In genomic region chr5:144112574-144113438, GRCm38 (mm10) we compare ENCODE assay signal across 12 mouse cellular contexts. TPM values are rescaled to one million over a fixed set of nuclear protein-coding genes. Genes with fewer than 3 reads are reported as not detected.
DNase-seq lines count a peak whose midpoint lies in the region; ATAC-seq and TF ChIP-seq lines count a peak whose summit lies in the region.
"Had no signal": no experiment of that assay in that cellular context is flagged by ENCODE, and none has a peak within 500 bp of the region (broad histone marks: within the 10 kb centered on the region; RNA-seq: fewer than 3 reads in every experiment).

No protein-coding gene starts in this region.

- H3K27ac ChIP-seq in forebrain, embryonic 12.5 days, result peak overlapping the region; percentile 53
- no peak overlapping the region for H3K27ac ChIP-seq in forebrain, postnatal 0 days (ENCODE audit: low read depth, low read length)
- no peak overlapping the region for H3K27ac ChIP-seq in limb, embryonic 14.5 days (replicated peaks; ENCODE audit: low read depth, low read length)
- no peak overlapping the region for H3K27ac ChIP-seq in limb, embryonic 10.5 days
- peak overlapping the region; percentile 19; the same call in 1 of the 2 replicates for H3K27ac ChIP-seq in stomach, embryonic 15.5 days
- H3K27ac ChIP-seq: liver, embryonic 15.5 days had no signal

- DNase-seq in forebrain, postnatal 0 days, result no peak
- DNase-seq in limb, embryonic 14.5 days (ENCODE audit: low spot score), result peak; percentile 12
- DNase-seq in limb, embryonic 10.5 days (ENCODE audit: low spot score), result no peak
- peak; percentile 36 for DNase-seq in cerebellum, adult 8-10 months
- DNase-seq in spleen, adult 12 weeks (ENCODE audit: low spot score), result no peak
- DNase-seq in MN1 (ENCODE audit: low spot score), result no peak
- DNase-seq: gastrocnemius, postnatal 14 days; thymus, postnatal 4 days had no signal

- WGBS in forebrain, embryonic 12.5 days, result 73% methylated on average over 10 of the region's 11 CpGs
- WGBS in forebrain, postnatal 0 days, result 66% methylated on average over 11 of the region's 11 CpGs
- WGBS in limb, embryonic 14.5 days, result 76% methylated on average over 11 of the region's 11 CpGs
- WGBS in limb, embryonic 10.5 days, result 89% methylated on average over 11 of the region's 11 CpGs
- WGBS in stomach, embryonic 15.5 days, result 67% methylated on average over 11 of the region's 11 CpGs

- H3K9me3 ChIP-seq in forebrain, embryonic 12.5 days, result no peaks in the 10 kb centered on the region
- H3K9me3 ChIP-seq in forebrain, postnatal 0 days (ENCODE audit: low read length), result no peaks in the 10 kb centered on the region
- no peaks in the 10 kb centered on the region for H3K9me3 ChIP-seq in limb, embryonic 14.5 days (ENCODE audit: control insufficient read depth, low read length)
- H3K9me3 ChIP-seq in limb, embryonic 10.5 days (replicated peaks), result no peaks in the 10 kb centered on the region
- H3K9me3 ChIP-seq in stomach, embryonic 15.5 days, result no peaks in the 10 kb centered on the region
- H3K9me3 ChIP-seq: liver, embryonic 15.5 days had no signal

- no peaks in the 10 kb centered on the region for H3K36me3 ChIP-seq in forebrain, embryonic 12.5 days (replicated peaks)
- no peaks in the 10 kb centered on the region; the same call in 1 of the 2 replicates for H3K36me3 ChIP-seq in forebrain, postnatal 0 days (ENCODE audit: insufficient read depth)
- H3K36me3 ChIP-seq in limb, embryonic 14.5 days (ENCODE audit: control insufficient read depth, insufficient read depth, low read length), result no peaks in the 10 kb centered on the region
- 0 out of 2 replicates have a peak, but pooled peaks cover 4% of the 10 kb centered on the region for H3K36me3 ChIP-seq in limb, embryonic 10.5 days
- H3K36me3 ChIP-seq in stomach, embryonic 15.5 days, result no peaks in the 10 kb centered on the region
- H3K36me3 ChIP-seq: liver, embryonic 15.5 days had no signal

- TF ChIP-seq CTCF in forebrain, postnatal 0 days (IDR thresholded peaks at IDR 0.05; ENCODE audit: low read depth), result no peak

- TF ChIP-seq POLR2A in limb, embryonic 14.5 days (IDR thresholded peaks at IDR 0.05; ENCODE audit: borderline replicate concordance, extremely low read depth, insufficient read depth, insufficient read length), result no peak

- H3K4me3 ChIP-seq in forebrain, embryonic 12.5 days (replicated peaks), result no peak overlapping the region
- no peak overlapping the region for H3K4me3 ChIP-seq in forebrain, postnatal 0 days (ENCODE audit: low read depth, low read length)
- H3K4me3 ChIP-seq in limb, embryonic 14.5 days (replicated peaks; ENCODE audit: low read length), result no peak overlapping the region
- no peak overlapping the region for H3K4me3 ChIP-seq in limb, embryonic 10.5 days
- no peak overlapping the region for H3K4me3 ChIP-seq in stomach, embryonic 15.5 days (replicated peaks)
- H3K4me3 ChIP-seq: liver, embryonic 15.5 days had no signal

- H3K4me2 ChIP-seq in forebrain, embryonic 12.5 days, result no peak overlapping the region
- H3K4me2 ChIP-seq in forebrain, postnatal 0 days (ENCODE audit: low read depth), result no peak overlapping the region
- H3K4me2 ChIP-seq in limb, embryonic 14.5 days (replicated peaks; ENCODE audit: low read depth, low read length, severe bottlenecking), result no peak overlapping the region
- H3K4me2 ChIP-seq in stomach, embryonic 15.5 days, result no peak overlapping the region
- H3K4me2 ChIP-seq: liver, embryonic 15.5 days had no signal

- no peak for ATAC-seq in forebrain, embryonic 12.5 days (ENCODE audit: low FRiP score)
- ATAC-seq in forebrain, postnatal 0 days, result no peak
- no peak for ATAC-seq in limb, embryonic 14.5 days (ENCODE audit: low FRiP score, low read depth)
- 0 out of 2 replicates have a peak, but pooled peaks have one; percentile 14 for ATAC-seq in stomach, embryonic 15.5 days (ENCODE audit: insufficient read depth, low FRiP score, low read depth)
- ATAC-seq: intestine, postnatal 0 days had no signal

- H3K4me1 ChIP-seq in forebrain, embryonic 12.5 days, result peaks cover 12% of the 10 kb centered on the region
- H3K4me1 ChIP-seq in forebrain, postnatal 0 days (ENCODE audit: insufficient read depth), result no peaks in the 10 kb centered on the region
- H3K4me1 ChIP-seq in limb, embryonic 14.5 days (ENCODE audit: control insufficient read depth, insufficient read depth, low read length), result no peaks in the 10 kb centered on the region
- H3K4me1 ChIP-seq in limb, embryonic 10.5 days, result no peaks in the 10 kb centered on the region
- 0 out of 2 replicates have a peak, but pooled peaks cover 3% of the 10 kb centered on the region for H3K4me1 ChIP-seq in stomach, embryonic 15.5 days

- H3K27me3 ChIP-seq in forebrain, embryonic 12.5 days, result no peaks in the 10 kb centered on the region
- H3K27me3 ChIP-seq in forebrain, postnatal 0 days (ENCODE audit: insufficient read depth, low read length), result no peaks in the 10 kb centered on the region
- H3K27me3 ChIP-seq in limb, embryonic 14.5 days (ENCODE audit: control insufficient read depth, insufficient read depth, low read length), result no peaks in the 10 kb centered on the region
- no peaks in the 10 kb centered on the region for H3K27me3 ChIP-seq in limb, embryonic 10.5 days (ENCODE audit: low read depth, poor library complexity, severe bottlenecking)
- H3K27me3 ChIP-seq in stomach, embryonic 15.5 days (replicated peaks), result no peaks in the 10 kb centered on the region
- H3K27me3 ChIP-seq: liver, embryonic 15.5 days had no signal

- no peak overlapping the region for H3K9ac ChIP-seq in forebrain, embryonic 12.5 days
- no peak overlapping the region for H3K9ac ChIP-seq in forebrain, postnatal 0 days
- H3K9ac ChIP-seq in limb, embryonic 14.5 days (ENCODE audit: low read depth, low read length, severe bottlenecking), result no peak overlapping the region
- no peak overlapping the region for H3K9ac ChIP-seq in stomach, embryonic 15.5 days
- H3K9ac ChIP-seq: liver, embryonic 15.5 days had no signal

RNA-seq across cellular contexts. Expression of gene Lmtk2, which starts 12.6 kb away (rescaled TPM):
- 9.5 and 10.3 TPM in 2 replicates for polyA plus RNA-seq in forebrain, embryonic 12.5 days (2016; fragmentation: Nextera tagmentation; extraction: Ambion mirVana)
- total RNA-seq in forebrain, postnatal 0 days (2014; rRNA removed), result 56.2 and 63.9 TPM in 2 replicates
- polyA plus RNA-seq in forebrain, postnatal 0 days (2015; fragmentation: Nextera tagmentation; extraction: Ambion mirVana), result 6.1 and 7.4 TPM in 2 replicates
- polyA plus RNA-seq in limb, embryonic 14.5 days (2012; rRNA removed), result 8.2 and 10.1 TPM in 2 replicates
- 3.6 and 4.3 TPM in 2 replicates for polyA plus RNA-seq in limb, embryonic 14.5 days (2014; fragmentation: Nextera tagmentation; extraction: Ambion mirVana)
- 5.7 and 5.9 TPM in 2 replicates for polyA plus RNA-seq in limb, embryonic 10.5 days (2016; fragmentation: Nextera tagmentation; extraction: Ambion mirVana)
- 6.3 and 7.9 TPM in 2 replicates for polyA plus RNA-seq in stomach, embryonic 15.5 days (2015; fragmentation: Nextera tagmentation; extraction: Ambion mirVana)

Comparison
In these comparisons a context has a peak if more than half of its experiments do, and no peak if none do; other contexts are left out.
1. H3K27ac ChIP-seq: peak in forebrain, embryonic 12.5 days (single experiment) and stomach, embryonic 15.5 days (single experiment); none in forebrain, postnatal 0 days (single experiment), limb, embryonic 14.5 days (single experiment) and limb, embryonic 10.5 days (single experiment).
2. DNase-seq: peak in limb, embryonic 14.5 days (single experiment) and cerebellum, adult 8-10 months (single experiment); none in forebrain, postnatal 0 days (single experiment), limb, embryonic 10.5 days (single experiment), spleen, adult 12 weeks (single experiment) and MN1 (single experiment).